Mouse (Mus musculus): ENCODE measurements around the gene Tuba1a. TPM values are rescaled to one million over a fixed set of nuclear protein-coding genes. Genes with fewer than 3 reads are reported as not detected.

The Tuba1a gene
- polyA plus RNA-seq, 1 experiment from 2014 or later, result 3,177 TPM

Other genes starting within 250 kb of the Tuba1a start
- 1.3 TPM in 2 replicates for gene Ccdc65, start 245.5 kb downstream of the Tuba1a start, polyA plus RNA-seq (2014; fragmentation: Nextera tagmentation; extraction: Ambion mirVana)
- 18.9 and 21.0 TPM in 2 replicates for gene Fkbp11, start 225.5 kb downstream of the Tuba1a start, polyA plus RNA-seq (2014; fragmentation: Nextera tagmentation; extraction: Ambion mirVana)
- gene Arf3, start 190.5 kb downstream of the Tuba1a start, polyA plus RNA-seq (2014; fragmentation: Nextera tagmentation; extraction: Ambion mirVana), result 24.5 and 28.7 TPM in 2 replicates
- 1.6 and 2.3 TPM in 2 replicates for gene Wnt10b, start 175.6 kb downstream of the Tuba1a start, polyA plus RNA-seq (2014; fragmentation: Nextera tagmentation; extraction: Ambion mirVana)
- gene Wnt1, start 163.8 kb downstream of the Tuba1a start, polyA plus RNA-seq (2014; fragmentation: Nextera tagmentation; extraction: Ambion mirVana), result 0.28 and 0.33 TPM in 2 replicates
- 0.26 and 0.27 TPM in 2 replicates for gene Ddn, start 144.2 kb downstream of the Tuba1a start, polyA plus RNA-seq (2014; fragmentation: Nextera tagmentation; extraction: Ambion mirVana)
- 69.8 and 73.1 TPM in 2 replicates for gene Prkag1, start 122.2 kb downstream of the Tuba1a start, polyA plus RNA-seq (2014; fragmentation: Nextera tagmentation; extraction: Ambion mirVana)
- 11.6 and 12.0 TPM in 2 replicates for gene Kmt2d, start 82.5 kb downstream of the Tuba1a start, polyA plus RNA-seq (2014; fragmentation: Nextera tagmentation; extraction: Ambion mirVana)
- 16.7 and 17.0 TPM in 2 replicates for gene Rhebl1, start 59.2 kb downstream of the Tuba1a start, polyA plus RNA-seq (2014; fragmentation: Nextera tagmentation; extraction: Ambion mirVana)
- gene Dhh, start 55.2 kb downstream of the Tuba1a start, polyA plus RNA-seq (2014; fragmentation: Nextera tagmentation; extraction: Ambion mirVana), result 0.76 and 1.3 TPM in 2 replicates
- 3.9 and 7.1 TPM in 2 replicates for gene Lmbr1l, start 35.5 kb downstream of the Tuba1a start, polyA plus RNA-seq (2014; fragmentation: Nextera tagmentation; extraction: Ambion mirVana)
- 2,291 and 2,381 TPM in 2 replicates for gene Tuba1b, start 19.1 kb downstream of the Tuba1a start, polyA plus RNA-seq (2014; fragmentation: Nextera tagmentation; extraction: Ambion mirVana)
- not detected in 2 replicates for gene Gm49450, start 152 bp downstream of the Tuba1a start, polyA plus RNA-seq (2014; fragmentation: Nextera tagmentation; extraction: Ambion mirVana)
- 132 and 138 TPM in 2 replicates for gene Tuba1c, start 76.2 kb upstream of the Tuba1a start, polyA plus RNA-seq (2014; fragmentation: Nextera tagmentation; extraction: Ambion mirVana)
- gene Prph, start 101.5 kb upstream of the Tuba1a start, polyA plus RNA-seq (2014; fragmentation: Nextera tagmentation; extraction: Ambion mirVana), result 17.1 and 20.6 TPM in 2 replicates
- 20.6 and 23.8 TPM in 2 replicates for gene Troap, start 120.9 kb upstream of the Tuba1a start, polyA plus RNA-seq (2014; fragmentation: Nextera tagmentation; extraction: Ambion mirVana)
- 1.0 and 1.1 TPM in 2 replicates for gene C1ql4, start 134.1 kb upstream of the Tuba1a start, polyA plus RNA-seq (2014; fragmentation: Nextera tagmentation; extraction: Ambion mirVana)
- gene Dnajc22, start 139.5 kb upstream of the Tuba1a start, polyA plus RNA-seq (2014; fragmentation: Nextera tagmentation; extraction: Ambion mirVana), result 0.18 and 0.56 TPM in 2 replicates
- 59.6 and 68.5 TPM in 2 replicates for gene Spats2, start 172.2 kb upstream of the Tuba1a start, polyA plus RNA-seq (2014; fragmentation: Nextera tagmentation; extraction: Ambion mirVana)

All from embryonic facial prominence, embryonic 11.5 days (tissue).